Mouse (Mus musculus): Measurements from ENCODE around the gene Hapln3. TPM values are rescaled to one million over a fixed set of nuclear protein-coding genes. Genes with fewer than 3 reads are reported as not detected.

Gene Hapln3
- not detected for total RNA-seq (2023)

GRCm38 (mm10) chr7:79130843-79131444, at the start of gene Hapln3:
Gene Hapln3, minus strand, starts transcription at chr7:79131018.

GRCm38 (mm10) chr7:79148711-79149266, 18.0 kb upstream of the Hapln3 start, which contains the start of gene Mfge8:
Gene Mfge8, minus strand, starts transcription at chr7:79149060.

Other genes with a start within 250 kb of the Hapln3 start
- 29.3 TPM for gene Aen, start 235.2 kb downstream of the Hapln3 start, total RNA-seq (2023)
- 14.1 TPM for gene Isg20, start 217.6 kb downstream of the Hapln3 start, total RNA-seq (2023)
- gene Acan, start 77.5 kb downstream of the Hapln3 start, total RNA-seq (2023), result not detected
- 23.7 TPM for gene Mfge8, start 18.0 kb upstream of the Hapln3 start, total RNA-seq (2023)
- gene Abhd2, start 142.2 kb upstream of the Hapln3 start, total RNA-seq (2023), result 90.3 TPM